Mouse (Mus musculus) kidney, adult 11 months (tissue): ENCODE measurements around the gene Olfr1311.

Experiments used
- DNase-seq: peaks from one replicate; pipeline ENCODE4 v3.0.0; 2022

The Olfr1311 gene

GRCm38 (mm10) chr2:112024312-112024711 lies at the start of gene Olfr1311:
Gene Olfr1311, minus strand, starts transcription at chr2:112024412.
- no peak for DNase-seq

DNA sequence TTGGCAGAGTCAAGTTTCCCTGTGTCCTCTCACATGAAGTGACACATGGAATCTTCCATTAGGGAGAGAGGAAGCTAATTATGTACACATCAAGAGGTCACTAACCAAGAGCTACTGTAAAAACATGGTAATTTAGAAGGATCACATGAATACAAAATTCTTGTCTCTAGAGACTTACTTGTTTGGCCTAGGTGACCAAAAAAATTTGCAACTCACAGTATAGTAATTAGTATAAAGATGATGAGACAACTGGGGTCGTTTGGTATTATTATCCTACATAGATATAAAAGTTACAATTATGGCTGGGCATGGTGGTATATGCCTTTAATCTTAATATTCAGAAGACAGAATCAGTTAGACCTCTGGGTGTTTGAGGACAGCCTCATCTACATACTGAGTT lies 25.9 kb upstream of the Olfr1311 start, which contains the start of gene Olfr1312:
TSS of gene Olfr1312 (minus strand) at position 101 of the 400 bp plus-strand sequence.
- no peak for DNase-seq

DNA sequence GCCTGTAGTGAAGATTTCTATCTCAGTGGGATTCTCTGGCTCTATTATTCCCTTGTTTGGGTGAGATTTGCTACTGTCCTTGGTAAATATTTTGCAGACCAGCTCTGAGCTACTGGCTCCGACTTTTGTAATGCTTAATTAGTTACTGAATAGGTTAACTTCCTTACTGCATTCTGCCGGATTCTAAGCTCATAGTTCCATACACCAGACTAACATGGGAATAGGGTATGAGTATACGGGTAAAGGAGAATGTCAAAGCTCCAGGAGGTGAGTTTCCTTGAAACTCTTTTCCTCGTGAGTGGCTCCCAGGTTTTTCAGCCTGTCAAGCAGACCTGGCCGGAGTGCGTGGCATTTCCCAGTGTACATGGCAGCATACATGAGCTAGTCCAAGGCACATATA lies 2.8 kb upstream of the Olfr1311 start:
- DNase-seq: peak; percentile 4

DNA sequence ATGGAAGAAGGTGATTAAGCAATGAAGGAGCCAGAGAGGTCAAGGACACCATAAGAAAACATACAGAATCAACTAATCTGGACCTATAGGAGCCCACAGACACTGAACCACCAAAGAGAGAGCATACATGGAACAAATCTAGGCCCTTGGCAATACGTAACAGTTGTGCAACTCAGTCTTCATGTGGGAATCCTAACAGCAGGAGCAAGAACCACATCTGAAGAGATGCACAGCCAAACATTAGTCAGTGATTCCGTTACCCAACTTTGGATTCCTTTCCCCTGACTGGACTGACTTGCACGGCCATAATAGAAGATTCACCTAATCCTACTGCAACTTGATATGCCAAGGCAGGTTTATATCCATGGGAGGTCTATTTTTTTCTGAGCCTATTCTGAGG lies 9.3 kb downstream of the Olfr1311 start:
- no peak for DNase-seq

GRCm38 (mm10) chr2:112012608-112013007 lies 11.6 kb downstream of the Olfr1311 start, which contains the start of gene Olfr1310:
Gene Olfr1310, minus strand, starts transcription at chr2:112012708.
- no peak for DNase-seq

DNA sequence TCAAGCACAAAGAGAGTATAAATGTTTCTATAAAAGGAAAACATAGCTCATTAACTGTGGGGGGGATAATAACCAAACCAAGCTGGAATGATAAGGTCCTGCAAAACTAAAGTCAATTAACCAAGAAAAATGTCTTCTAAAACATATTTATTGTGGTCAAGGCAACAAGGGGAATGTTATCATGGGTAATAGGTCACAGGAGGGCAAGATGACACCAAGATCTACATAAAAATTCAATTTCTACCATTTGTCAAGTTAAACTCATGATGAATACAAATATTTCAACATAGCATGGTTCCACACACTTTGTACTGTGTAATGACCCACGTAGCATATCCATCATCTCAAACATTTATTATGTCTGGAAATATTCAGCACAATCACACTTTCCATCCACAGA lies 34.0 kb downstream of the Olfr1311 start, which contains the start of gene Olfr1309:
TSS of gene Olfr1309 (minus strand) at position 101 of the 400 bp plus-strand sequence.
- DNase-seq: no peak
